Mouse (Mus musculus): ENCODE measurements around the gene Hist1h2ad. TPM values are rescaled to one million over a fixed set of nuclear protein-coding genes. Genes with fewer than 3 reads are reported as not detected.
"Not testable (repeated sequence)": the region's sequence is repeated elsewhere in the genome, so short reads cannot be mapped to it uniquely, and the experiment has no call there.

Hist1h2ad gene
- total RNA-seq, 4 experiments from 2014 or later, result 1.3 to 6.6 (median 3.8) TPM

GRCm38 (mm10) chr13:23541497-23541896 lies 32.7 kb upstream of the Hist1h2ad start:
- DNase-seq (ENCODE audit: low spot score in 2 of 2), result no peak

GRCm38 (mm10) chr13:23542225-23542980 lies 31.8 kb upstream of the Hist1h2ad start:
- DNase-seq (ENCODE audit: low spot score in 2 of 2), result not testable (repeated sequence)

- DNase-seq (ENCODE audit: low spot score in 2 of 2), result peak in 1 of 2 experiments; percentile 85
Measured at GRCm38 (mm10) chr13:23542999-23543607, 31.1 kb upstream of the Hist1h2ad start, which contains the start of gene Hist1h2bh. Gene Hist1h2bh (minus strand): TSS chr13:23543392.

GRCm38 (mm10) chr13:23543965-23544786 lies 30.0 kb upstream of the Hist1h2ad start, which contains the start of gene Hist1h3f:
Gene Hist1h3f (plus strand): TSS chr13:23544052.
- DNase-seq (ENCODE audit: low spot score in 2 of 2), result peak in 1 of 2 experiments; percentile 63

GRCm38 (mm10) chr13:23544787-23545120 lies 29.4 kb upstream of the Hist1h2ad start:
- DNase-seq (ENCODE audit: low spot score in 2 of 2), result not testable (repeated sequence)

- no peak for DNase-seq (ENCODE audit: low spot score in 2 of 2)
Measured at GRCm38 (mm10) chr13:23546694-23547093, 27.5 kb upstream of the Hist1h2ad start.

GRCm38 (mm10) chr13:23550761-23551145 lies 23.4 kb upstream of the Hist1h2ad start:
- DNase-seq (ENCODE audit: low spot score in 2 of 2), result no peak

- DNase-seq (ENCODE audit: low spot score in 2 of 2), result peak; percentile 88 to 91
Measured at GRCm38 (mm10) chr13:23551146-23551834, 22.9 kb upstream of the Hist1h2ad start, which contains the start of gene Hist1h4f. Gene Hist1h4f (minus strand): TSS chr13:23551648.

GRCm38 (mm10) chr13:23551931-23552914 lies 22.0 kb upstream of the Hist1h2ad start:
- DNase-seq (ENCODE audit: low spot score in 2 of 2), result no peak

- DNase-seq (ENCODE audit: low spot score in 2 of 2), result no peak
Measured at GRCm38 (mm10) chr13:23552962-23553361, 21.2 kb upstream of the Hist1h2ad start, which contains the start of gene Hist1h1d. Gene Hist1h1d (plus strand): TSS chr13:23553262.

GRCm38 (mm10) chr13:23554393-23554792 lies 19.8 kb upstream of the Hist1h2ad start:
- DNase-seq (ENCODE audit: low spot score in 2 of 2), result no peak

GRCm38 (mm10) chr13:23554925-23555838 lies 19.0 kb upstream of the Hist1h2ad start:
- peak; percentile 69 to 80 for DNase-seq (ENCODE audit: low spot score in 2 of 2)

- DNase-seq (ENCODE audit: low spot score in 2 of 2), result peak; percentile 54 to 73
Measured at GRCm38 (mm10) chr13:23555839-23556416, 18.3 kb upstream of the Hist1h2ad start.

- DNase-seq (ENCODE audit: low spot score in 2 of 2), result no peak
Measured at GRCm38 (mm10) chr13:23556906-23557305, 17.3 kb upstream of the Hist1h2ad start.

GRCm38 (mm10) chr13:23560699-23561098 lies 13.5 kb upstream of the Hist1h2ad start:
- not testable (repeated sequence) for DNase-seq (ENCODE audit: low spot score in 2 of 2)

GRCm38 (mm10) chr13:23561531-23561882 lies 12.7 kb upstream of the Hist1h2ad start:
- DNase-seq (ENCODE audit: low spot score in 2 of 2), result not testable (repeated sequence)

GRCm38 (mm10) chr13:23561883-23562659 lies 12.1 kb upstream of the Hist1h2ad start, which contains the start of gene Hist1h3e:
Gene Hist1h3e (minus strand): TSS chr13:23562369.
- DNase-seq (ENCODE audit: low spot score in 2 of 2), result peak; percentile 91 to 94

Data from left cerebral cortex, adult 8-10 months (tissue).